Mouse (Mus musculus) C2C12 (cell line): ENCODE data around the gene Unc5cl.

Experiments used
- CEBPB ChIP-seq: IDR thresholded peaks from one replicate; pipeline ENCODE4 v1.6.1; 2011; ENCODE audit warnings: low read depth, mild to moderate bottlenecking, control low read depth, moderate library complexity
- CTCF ChIP-seq: IDR thresholded peaks from one replicate; pipeline ENCODE4 v1.5.1; 2011; ENCODE audit not compliant: control insufficient read depth, insufficient read depth, insufficient read length
- MAX ChIP-seq: IDR thresholded peaks from one replicate; pipeline ENCODE4 v1.6.1; 2011; ENCODE audit warnings: mild to moderate bottlenecking, control low read depth
- MYOG ChIP-seq: IDR thresholded peaks from one replicate; pipeline ENCODE4 v1.6.1; 2011; ENCODE audit not compliant: control insufficient read depth, insufficient read length; ENCODE audit errors: extremely low read depth

- TF ChIP-seq CEBPB (no peak), MAX (no peak), CTCF (no peak), MYOG (no peak)
Measured at GRCm38 (mm10) chr17:48514613-48515012, 59.9 kb downstream of the Unc5cl start.
